Mouse (Mus musculus) thymus, postnatal 4 days (tissue): ENCODE data around the gene 2210407C18Rik.

Source experiments
- DNase-seq: peaks from one replicate; pipeline ENCODE4 v3.0.0; 2021

The 2210407C18Rik gene

GRCm38 (mm10) chr11:58597837-58598236 is 18.0 kb downstream of the 2210407C18Rik start:
- no peak for DNase-seq

DNA sequence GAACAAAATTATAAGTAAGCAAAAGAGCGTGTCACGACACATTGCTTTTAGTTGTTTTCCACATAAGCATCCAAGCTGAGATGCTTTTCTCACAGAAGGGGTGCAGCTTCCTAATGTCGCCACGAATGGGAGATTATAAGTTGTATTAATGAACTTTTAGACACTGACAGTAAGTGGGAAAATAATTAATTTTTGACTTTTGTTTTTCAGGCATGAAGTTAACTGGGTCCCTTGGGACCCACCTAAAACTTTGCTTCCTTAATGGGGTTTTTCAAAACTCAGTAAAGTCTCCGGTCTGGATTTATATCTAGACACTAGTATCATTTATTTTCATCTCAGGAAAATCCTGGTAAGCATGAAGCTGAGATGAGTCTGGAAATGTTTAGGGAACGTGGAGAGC is 21.1 kb downstream of the 2210407C18Rik start, which contains the start of gene Olfr324:
Gene Olfr324, plus strand, starts transcription at position 301 of the 400 bp plus-strand sequence.
- DNase-seq: no peak

GRCm38 (mm10) chr11:58588620-58589250 is 27.1 kb downstream of the 2210407C18Rik start:
- DNase-seq: no peak

DNA sequence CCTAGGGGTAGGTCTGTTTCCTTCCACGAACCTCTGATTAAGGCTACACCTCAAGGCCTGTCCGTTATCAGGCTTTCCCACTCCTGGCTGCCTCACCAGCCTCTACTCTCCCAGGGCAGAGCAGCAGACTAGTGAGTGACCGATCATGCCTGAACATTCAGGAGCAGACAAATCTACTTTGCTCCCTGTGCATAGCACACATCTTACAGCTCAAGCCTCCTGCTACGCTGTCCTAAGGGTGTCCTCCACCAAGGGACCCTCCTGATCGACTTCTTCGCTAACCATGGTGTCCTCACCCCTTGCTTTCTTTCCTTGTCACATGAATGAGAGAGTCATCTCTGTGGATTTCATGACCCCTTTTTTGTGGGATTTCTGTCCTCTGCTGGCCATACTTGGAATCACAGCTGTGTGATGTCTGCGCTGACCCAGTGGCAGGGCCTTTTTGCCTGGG is 28.0 kb downstream of the 2210407C18Rik start:
- peak; percentile 75 for DNase-seq

DNA sequence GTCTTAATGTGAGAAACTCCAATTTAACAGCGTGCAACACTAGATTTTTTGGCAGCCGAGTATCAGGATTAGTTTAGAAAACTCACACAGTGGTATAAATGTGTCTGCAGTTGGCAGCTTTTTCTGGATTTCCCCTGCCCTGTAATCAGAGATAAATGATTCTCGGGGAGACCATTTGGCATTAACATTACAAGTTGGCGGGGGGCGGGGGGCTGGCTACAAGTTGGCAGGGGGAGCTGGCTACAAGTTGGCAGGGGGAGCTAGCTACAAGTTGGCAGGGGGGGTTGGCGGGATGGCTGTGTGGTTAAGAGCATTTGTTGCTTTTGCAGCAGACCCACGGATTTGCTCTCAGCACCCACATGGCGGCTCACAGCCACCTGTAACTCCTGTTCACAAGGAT is 37.2 kb downstream of the 2210407C18Rik start:
- no peak for DNase-seq

GRCm38 (mm10) chr11:58577430-58577829 is 38.4 kb downstream of the 2210407C18Rik start, which contains the start of gene Olfr325:
Gene Olfr325 (plus strand): TSS chr11:58577730.
- no peak for DNase-seq

DNA sequence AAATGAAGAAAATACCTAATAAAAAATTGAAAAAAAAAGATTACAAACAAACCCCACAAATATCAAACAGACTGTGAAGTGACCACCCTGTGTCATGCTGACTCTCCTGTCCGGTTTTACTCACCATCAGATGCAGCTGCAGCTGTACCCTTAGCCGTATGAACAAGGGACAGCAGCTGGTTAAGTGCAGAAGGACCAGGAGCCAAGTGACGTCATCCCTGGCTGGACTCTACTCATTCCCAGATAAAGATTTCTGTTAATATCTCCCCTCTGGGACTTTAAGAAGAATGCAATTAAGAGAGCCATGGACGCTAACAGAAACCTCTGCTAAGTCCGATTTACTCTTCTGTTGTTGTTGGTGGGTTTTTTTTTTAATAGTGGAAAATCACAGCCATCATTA is 45.5 kb downstream of the 2210407C18Rik start, which contains the start of gene Olfr224:
Gene Olfr224, minus strand, starts transcription at position 149 of the 400 bp plus-strand sequence.
- DNase-seq: no peak
